Mouse (Mus musculus) C2C12 (cell line): ENCODE results near the gene Slc27a3.

Experiments
- CEBPB ChIP-seq: IDR thresholded peaks from one replicate; pipeline ENCODE4 v1.6.1; 2011; ENCODE audit warnings: low read depth, mild to moderate bottlenecking, control low read depth, moderate library complexity
- CTCF ChIP-seq: IDR thresholded peaks from one replicate; pipeline ENCODE4 v1.5.1; 2011; ENCODE audit not compliant: control insufficient read depth, insufficient read depth, insufficient read length
- MAX ChIP-seq: IDR thresholded peaks from one replicate; pipeline ENCODE4 v1.6.1; 2011; ENCODE audit warnings: mild to moderate bottlenecking, control low read depth
- MYOG ChIP-seq: IDR thresholded peaks from one replicate; pipeline ENCODE4 v1.6.1; 2011; ENCODE audit not compliant: control insufficient read depth, insufficient read length; ENCODE audit errors: extremely low read depth
- USF1 ChIP-seq: IDR thresholded peaks from one replicate; pipeline ENCODE4 v1.6.1; 2011; ENCODE audit warnings: low read depth, mild to moderate bottlenecking, control low read depth, moderate library complexity

GRCm38 (mm10) chr3:90383690-90384089 lies 6.0 kb downstream of the Slc27a3 start:
- TF ChIP-seq CTCF (no peak), MAX (no peak), CEBPB (no peak), USF1 (no peak), MYOG (no peak)
